Mouse (Mus musculus): ENCODE data around the gene Tnnt3. TPM values are rescaled to one million over a fixed set of nuclear protein-coding genes. Genes with fewer than 3 reads are reported as not detected.

Tnnt3 gene
- total RNA-seq, 2 experiments from 2014 or later: 118 to 299 TPM

GRCm38 (mm10) chr7:142476271-142476670 lies 22.4 kb upstream of the Tnnt3 start:
- DNase-seq (ENCODE audit: low spot score in 2 of 2): no peak

GRCm38 (mm10) chr7:142476795-142477452 lies 21.7 kb upstream of the Tnnt3 start:
- no peak for DNase-seq (ENCODE audit: low spot score in 2 of 2)

GRCm38 (mm10) chr7:142478001-142478400 lies 20.6 kb upstream of the Tnnt3 start:
- DNase-seq (ENCODE audit: low spot score in 2 of 2): no peak

GRCm38 (mm10) chr7:142478574-142478973 lies 20.1 kb upstream of the Tnnt3 start:
- no peak for DNase-seq (ENCODE audit: low spot score in 2 of 2)

GRCm38 (mm10) chr7:142479307-142479706 lies 19.3 kb upstream of the Tnnt3 start:
- no peak for DNase-seq (ENCODE audit: low spot score in 2 of 2)

GRCm38 (mm10) chr7:142479886-142480285 lies 18.8 kb upstream of the Tnnt3 start:
- DNase-seq (ENCODE audit: low spot score in 2 of 2): no peak

- no peak for DNase-seq (ENCODE audit: low spot score in 2 of 2)
Observed at GRCm38 (mm10) chr7:142480661-142481060, 18.0 kb upstream of the Tnnt3 start.

- peak in 1 of 2 experiments; percentile 56 for DNase-seq (ENCODE audit: low spot score in 2 of 2)
Observed at GRCm38 (mm10) chr7:142481186-142481567, 17.5 kb upstream of the Tnnt3 start.

- no peak for DNase-seq (ENCODE audit: low spot score in 2 of 2)
Observed at GRCm38 (mm10) chr7:142481568-142482255, 16.9 kb upstream of the Tnnt3 start.

GRCm38 (mm10) chr7:142482256-142482609 lies 16.4 kb upstream of the Tnnt3 start:
- no peak for DNase-seq (ENCODE audit: low spot score in 2 of 2)

GRCm38 (mm10) chr7:142483136-142483535 lies 15.5 kb upstream of the Tnnt3 start:
- DNase-seq (ENCODE audit: low spot score in 2 of 2): no peak

- no peak for DNase-seq (ENCODE audit: low spot score in 2 of 2)
Observed at GRCm38 (mm10) chr7:142484780-142485179, 13.9 kb upstream of the Tnnt3 start.

- DNase-seq (ENCODE audit: low spot score in 2 of 2): no peak
Observed at GRCm38 (mm10) chr7:142486751-142487162, 11.9 kb upstream of the Tnnt3 start.

- DNase-seq (ENCODE audit: low spot score in 2 of 2): no peak
Observed at GRCm38 (mm10) chr7:142487341-142487859, 11.2 kb upstream of the Tnnt3 start.

GRCm38 (mm10) chr7:142488053-142488452 lies 10.6 kb upstream of the Tnnt3 start:
- no peak for DNase-seq (ENCODE audit: low spot score in 2 of 2)

- no peak for DNase-seq (ENCODE audit: low spot score in 2 of 2)
Observed at GRCm38 (mm10) chr7:142493535-142493934, 5.1 kb upstream of the Tnnt3 start.

- DNase-seq (ENCODE audit: low spot score in 2 of 2): no peak
Observed at GRCm38 (mm10) chr7:142496158-142496557, 2.5 kb upstream of the Tnnt3 start.

- no peak for DNase-seq (ENCODE audit: low spot score in 2 of 2)
Observed at GRCm38 (mm10) chr7:142496800-142497199, 1.8 kb upstream of the Tnnt3 start.

GRCm38 (mm10) chr7:142497775-142498174 lies 861 bp upstream of the Tnnt3 start:
- DNase-seq (ENCODE audit: low spot score in 2 of 2): no peak

GRCm38 (mm10) chr7:142499010-142499721 lies 530 bp downstream of the Tnnt3 start:
- DNase-seq (ENCODE audit: low spot score in 2 of 2): no peak

- DNase-seq (ENCODE audit: low spot score in 2 of 2): no peak
Observed at GRCm38 (mm10) chr7:142500032-142500431, 1.4 kb downstream of the Tnnt3 start.

- no peak for DNase-seq (ENCODE audit: low spot score in 2 of 2)
Observed at GRCm38 (mm10) chr7:142503206-142503605, 4.6 kb downstream of the Tnnt3 start.
